Mouse (Mus musculus) G1E (cell line): ENCODE data around the gene Ube2g1.

Experiments
- CTCF ChIP-seq: IDR thresholded peaks from 2 replicates; pipeline ENCODE4 v1.5.1; 2012; ENCODE audit warnings: low read depth, low read length, inconsistent platforms, mixed read lengths
- GATA1 ChIP-seq: IDR thresholded peaks from 2 replicates; pipeline ENCODE4 v1.6.1; 2012; ENCODE audit warnings: borderline replicate concordance, low read length, inconsistent platforms, mixed read lengths
- GATA2 ChIP-seq: IDR thresholded peaks from 2 replicates; pipeline ENCODE4 v1.6.1; 2012; ENCODE audit warnings: low read depth, low read length, inconsistent platforms, borderline replicate concordance
- POLR2AphosphoS5 ChIP-seq: IDR thresholded peaks from 2 replicates; pipeline ENCODE4 v1.6.1; 2012; ENCODE audit warnings: low read depth, low read length, inconsistent platforms; ENCODE audit not compliant: insufficient replicate concordance
- TAL1 ChIP-seq: conservative IDR thresholded peaks from 2 replicates; pipeline ENCODE4 v1.6.1; 2012; ENCODE audit warnings: low read depth, low read length, inconsistent platforms, mixed read lengths

GRCm38 (mm10) chr11:72608071-72608679, 1.1 kb downstream of the Ube2g1 start:
- no peak for TF ChIP-seq CTCF
- no peak for TF ChIP-seq GATA1
- no peak for TF ChIP-seq TAL1
- TF ChIP-seq POLR2AphosphoS5, result no peak
- TF ChIP-seq GATA2, result no peak
